Mouse (Mus musculus) spleen, postnatal 14 days (tissue): ENCODE results near the gene Lpin2.

Experiments used
- DNase-seq, 2 experiments: peaks; one replicate each; pipeline ENCODE4 v3.0.0; 2021 to 2022; ENCODE audit warnings: low spot score in 2 of 2

The Lpin2 gene

DNA sequence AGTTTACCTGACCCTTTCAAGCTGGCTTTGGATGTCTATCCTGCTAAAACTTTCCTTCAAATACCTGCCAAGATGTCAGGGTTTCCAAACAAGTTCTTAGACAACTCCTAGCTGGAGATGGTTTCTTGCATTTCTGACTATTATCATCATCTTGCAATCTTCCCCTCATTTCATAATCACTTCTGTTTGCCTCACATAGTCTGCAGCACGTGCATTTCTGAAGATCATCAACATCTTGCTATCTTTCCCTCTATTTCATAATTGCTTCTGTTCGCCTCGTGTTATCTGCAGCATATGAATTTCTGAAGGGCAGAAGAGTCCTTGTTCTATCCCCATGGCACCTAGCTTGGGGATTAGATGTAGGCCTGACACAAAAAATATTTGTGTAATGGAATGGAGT, 112.2 kb downstream of the Lpin2 start:
- no peak for DNase-seq
